Mouse (Mus musculus): ENCODE results near the gene Ebf1. TPM values are rescaled to one million over a fixed set of nuclear protein-coding genes. Genes with fewer than 3 reads are reported as not detected.
A peak's percentile ranks its signal among the peaks of the same experiment; 100 is the strongest.

Ebf1 gene
- total RNA-seq, 2 experiments from 2014 or later: 3.7 to 5.2 TPM

- DNase-seq (ENCODE audit: low spot score in 2 of 2): peak; percentile 35 to 42
Observed at GRCm38 (mm10) chr11:44617734-44618586, 843 bp downstream of the Ebf1 start.

- DNase-seq (ENCODE audit: low spot score in 2 of 2): no peak
Observed at GRCm38 (mm10) chr11:44619131-44619886, 2.2 kb downstream of the Ebf1 start.

- DNase-seq (ENCODE audit: low spot score in 2 of 2): no peak
Observed at GRCm38 (mm10) chr11:44619887-44620693, 3.0 kb downstream of the Ebf1 start.

- no peak for DNase-seq (ENCODE audit: low spot score in 2 of 2)
Observed at GRCm38 (mm10) chr11:44620694-44621446, 3.8 kb downstream of the Ebf1 start.

- no peak for DNase-seq (ENCODE audit: low spot score in 2 of 2)
Observed at GRCm38 (mm10) chr11:44621615-44622014, 4.5 kb downstream of the Ebf1 start.

- no peak for DNase-seq (ENCODE audit: low spot score in 2 of 2)
Observed at GRCm38 (mm10) chr11:44622023-44622731, 5.1 kb downstream of the Ebf1 start.

- DNase-seq (ENCODE audit: low spot score in 2 of 2): no peak
Observed at GRCm38 (mm10) chr11:44624564-44624963, 7.4 kb downstream of the Ebf1 start.

DNA sequence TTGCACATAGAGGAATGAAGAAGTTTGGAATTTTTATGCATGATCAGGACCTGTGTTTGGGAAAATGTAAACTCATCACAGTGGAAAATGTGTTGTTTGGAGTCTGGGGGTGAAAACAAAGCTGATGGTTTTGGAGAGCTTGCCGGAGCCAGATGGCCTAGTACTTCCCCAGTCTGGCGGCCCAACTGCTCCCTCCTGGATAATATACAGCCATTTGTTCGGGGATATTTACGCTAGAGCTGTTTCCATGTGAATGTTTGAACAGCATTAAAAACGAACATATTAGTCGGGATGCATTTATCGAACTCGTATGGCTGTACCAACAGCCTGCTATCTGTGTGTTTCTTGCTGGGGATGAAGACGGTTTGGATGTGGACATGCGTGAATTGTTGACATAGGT lies 8.9 kb downstream of the Ebf1 start:
- DNase-seq (ENCODE audit: low spot score in 2 of 2): peak; percentile 59 to 73

DNA sequence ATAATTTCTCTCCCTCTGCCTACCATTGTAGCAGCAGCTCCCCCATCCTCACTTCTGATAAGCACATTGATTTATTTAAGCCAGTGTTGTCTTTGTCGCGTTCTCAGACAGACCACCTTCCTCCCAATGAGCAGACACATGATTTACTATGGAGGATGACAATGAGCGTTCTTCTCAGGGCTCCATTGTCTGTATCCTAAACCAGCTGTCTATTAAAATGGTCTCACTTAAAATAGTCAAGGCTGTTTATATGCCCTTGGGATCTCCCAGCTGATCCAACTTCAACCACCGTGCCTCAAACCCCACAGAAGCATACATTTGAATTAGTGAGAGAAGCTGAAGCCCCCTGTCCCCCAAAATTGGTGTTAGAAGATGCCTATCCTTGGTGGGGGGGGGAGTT lies 11.3 kb downstream of the Ebf1 start:
- no peak for DNase-seq (ENCODE audit: low spot score in 2 of 2)

DNA sequence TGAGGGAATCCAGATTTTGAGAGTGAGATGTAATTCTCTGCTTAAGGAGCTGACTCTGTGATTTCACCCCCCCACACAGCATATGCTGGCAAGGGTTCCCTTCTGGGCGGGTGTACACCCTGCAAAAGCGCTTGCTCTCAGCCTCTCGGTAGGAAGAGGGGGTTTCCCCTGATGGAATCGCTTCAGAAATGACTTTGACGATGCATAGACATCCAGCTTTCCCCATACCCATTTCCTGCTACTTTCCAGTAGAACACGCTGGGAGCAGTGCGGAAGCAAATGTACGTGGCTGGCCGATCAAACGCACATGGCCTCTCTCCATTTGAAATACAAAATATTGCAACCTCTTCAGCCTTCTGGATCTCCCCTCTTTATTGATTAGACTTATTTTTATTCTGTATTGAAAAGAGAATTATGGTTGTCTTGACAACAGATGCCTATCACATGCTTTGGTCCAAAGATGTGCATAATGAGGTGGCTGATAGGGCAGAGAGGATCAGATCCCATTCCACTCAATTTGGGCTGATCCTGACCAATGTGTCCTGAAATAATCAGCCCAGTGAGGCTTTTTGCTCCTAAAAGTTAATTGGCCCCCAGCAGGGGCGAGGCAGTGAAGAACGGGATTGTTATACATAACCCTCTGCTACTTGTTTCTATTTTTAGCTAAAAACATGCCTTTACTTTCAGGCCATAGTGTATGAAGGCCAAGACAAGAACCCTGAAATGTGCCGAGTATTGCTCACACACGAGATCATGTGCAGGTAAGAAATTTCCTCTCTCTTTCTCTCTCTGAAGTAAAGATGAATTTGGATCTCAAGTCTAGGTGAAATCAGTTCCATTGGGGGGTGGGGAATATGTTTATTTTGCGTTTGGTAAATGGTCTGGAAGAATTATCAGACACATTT lies 15.2 kb downstream of the Ebf1 start:
- no peak for DNase-seq (ENCODE audit: low spot score in 2 of 2)

GRCm38 (mm10) chr11:44633001-44633693 lies 16.0 kb downstream of the Ebf1 start:
- DNase-seq (ENCODE audit: low spot score in 2 of 2): no peak

DNA sequence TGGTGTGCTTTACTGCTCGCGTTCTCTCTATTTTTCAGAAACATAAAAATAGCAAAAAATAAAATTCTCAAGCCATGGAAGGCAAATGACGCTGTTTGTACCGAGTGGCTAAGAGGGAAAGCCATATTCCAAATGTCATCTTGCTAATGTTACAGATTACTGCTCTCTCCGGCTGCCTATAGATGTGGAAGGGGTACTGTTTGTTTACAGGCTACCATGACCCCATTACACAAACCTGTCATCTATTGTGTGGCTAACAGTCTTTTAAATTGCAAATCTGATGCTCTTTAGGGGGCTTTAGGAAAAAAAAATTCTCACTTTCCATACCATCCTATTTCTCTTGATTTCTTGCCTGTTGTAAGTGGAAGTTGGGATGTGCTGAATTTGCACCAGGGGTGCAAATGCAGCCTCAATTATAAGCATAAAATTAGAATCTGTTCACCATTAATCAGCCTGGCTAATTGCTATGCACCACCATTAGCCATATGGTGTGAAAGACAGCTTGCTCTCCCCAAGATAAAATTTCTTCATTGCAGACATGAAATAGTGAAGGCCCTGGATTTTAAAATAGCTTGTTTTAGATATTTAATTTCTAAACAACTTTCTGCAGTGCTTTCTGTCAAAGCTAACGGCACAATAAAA lies 17.6 kb downstream of the Ebf1 start:
- DNase-seq (ENCODE audit: low spot score in 2 of 2): no peak

GRCm38 (mm10) chr11:44636241-44636640 lies 19.1 kb downstream of the Ebf1 start:
- no peak for DNase-seq (ENCODE audit: low spot score in 2 of 2)

- DNase-seq (ENCODE audit: low spot score in 2 of 2): no peak
Observed at GRCm38 (mm10) chr11:44638193-44638754, 21.2 kb downstream of the Ebf1 start.

DNA sequence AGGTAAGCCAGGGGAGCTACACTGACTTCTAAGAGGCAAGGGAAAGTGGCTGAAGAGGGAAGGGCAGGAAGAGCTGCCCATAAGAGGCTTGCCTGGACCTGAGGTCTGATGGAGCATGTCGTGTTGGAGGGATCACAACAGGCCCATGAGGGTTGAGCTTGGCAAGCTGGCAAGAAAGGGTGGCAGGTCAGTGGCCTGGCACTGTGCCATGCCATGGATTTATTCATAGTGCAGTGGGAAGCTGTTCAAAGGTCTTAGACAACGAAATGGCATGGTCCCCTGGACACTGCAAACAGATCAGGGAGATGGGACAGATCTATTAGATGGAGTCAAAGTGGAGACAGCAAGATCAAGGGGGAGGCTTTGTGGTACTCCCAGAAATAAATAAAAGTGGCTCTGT lies 24.4 kb downstream of the Ebf1 start:
- DNase-seq (ENCODE audit: low spot score in 2 of 2): no peak

- DNase-seq (ENCODE audit: low spot score in 2 of 2): no peak
Observed at GRCm38 (mm10) chr11:44654340-44655019, 37.4 kb downstream of the Ebf1 start.

DNA sequence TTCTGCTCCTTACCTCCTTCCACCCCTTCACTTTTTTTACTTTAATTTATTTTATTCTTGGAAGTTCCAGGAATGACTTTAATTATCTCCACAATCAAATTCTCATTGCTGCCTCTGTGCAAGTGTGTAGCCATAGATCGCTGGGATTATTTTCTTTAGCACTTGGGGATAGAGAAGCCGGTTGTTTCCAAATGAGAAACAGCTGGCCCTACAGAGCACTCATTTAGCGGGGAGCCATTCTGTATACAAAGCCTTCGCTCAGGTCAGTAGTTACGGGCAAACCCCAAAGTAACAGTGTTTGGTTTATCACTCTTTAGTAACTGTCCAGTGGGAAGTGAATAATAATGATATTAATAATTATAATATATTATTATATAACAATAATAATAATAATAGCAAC lies 38.4 kb downstream of the Ebf1 start:
- no peak for DNase-seq (ENCODE audit: low spot score in 2 of 2)

Measured in layer of hippocampus, postnatal 10 days (tissue).